Mouse (Mus musculus) left cerebral cortex, adult 9 months (tissue): ENCODE results near the gene Cenpf.
"Not testable (repeated sequence)": the region's sequence is repeated elsewhere in the genome, so short reads cannot be mapped to it uniquely, and the experiment has no call there.

Experiments used
- DNase-seq, 2 experiments: peaks; one replicate each; pipeline ENCODE4 v3.0.0; 2022; ENCODE audit warnings: low spot score in 2 of 2

Gene Cenpf

GRCm38 (mm10) chr1:189694391-189694790 is 6.5 kb upstream of the Cenpf start:
- no peak for DNase-seq

GRCm38 (mm10) chr1:189692442-189692841 is 4.6 kb upstream of the Cenpf start:
- DNase-seq: not testable (repeated sequence)

GRCm38 (mm10) chr1:189689050-189689833 is 1.4 kb upstream of the Cenpf start:
- DNase-seq: no peak

DNA sequence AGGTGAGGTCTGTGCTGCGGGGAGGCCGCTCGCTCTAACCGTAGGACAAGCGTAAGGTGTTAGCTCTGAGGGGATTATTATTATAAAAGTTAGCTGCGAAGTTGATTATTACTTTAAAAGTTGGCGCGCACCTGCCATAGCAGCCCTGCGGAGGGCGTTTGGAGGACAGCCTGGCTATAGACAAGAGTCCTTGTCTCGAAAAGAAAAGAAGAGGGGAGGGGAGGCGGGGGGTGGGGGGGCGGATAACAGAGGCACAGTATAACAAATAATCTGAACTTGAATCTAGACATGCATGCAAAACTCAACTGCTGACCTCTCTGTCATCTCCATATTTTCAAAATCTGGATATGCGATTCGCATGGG is 483 bp upstream of the Cenpf start:
- no peak for DNase-seq

DNA sequence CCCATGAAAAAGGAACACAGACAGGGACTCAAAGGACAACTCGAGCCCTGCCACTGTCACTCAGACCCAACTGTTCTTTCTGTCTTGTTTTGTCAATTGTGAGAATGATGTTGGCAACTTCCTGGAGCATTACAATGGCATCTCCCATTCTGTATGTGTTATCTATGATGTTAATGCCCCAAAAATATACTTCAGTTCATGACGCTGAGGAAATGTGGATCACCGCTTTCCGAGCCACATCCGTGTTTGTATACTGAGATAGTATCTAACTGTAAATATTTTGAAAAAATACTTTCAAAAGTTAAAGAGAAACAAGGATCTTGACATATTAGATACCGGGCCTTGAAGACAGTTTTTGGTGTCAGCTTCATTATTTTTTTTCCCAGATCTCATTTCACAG is 1.9 kb downstream of the Cenpf start:
- no peak for DNase-seq

GRCm38 (mm10) chr1:189684786-189685415 is 3.0 kb downstream of the Cenpf start:
- DNase-seq: no peak

DNA sequence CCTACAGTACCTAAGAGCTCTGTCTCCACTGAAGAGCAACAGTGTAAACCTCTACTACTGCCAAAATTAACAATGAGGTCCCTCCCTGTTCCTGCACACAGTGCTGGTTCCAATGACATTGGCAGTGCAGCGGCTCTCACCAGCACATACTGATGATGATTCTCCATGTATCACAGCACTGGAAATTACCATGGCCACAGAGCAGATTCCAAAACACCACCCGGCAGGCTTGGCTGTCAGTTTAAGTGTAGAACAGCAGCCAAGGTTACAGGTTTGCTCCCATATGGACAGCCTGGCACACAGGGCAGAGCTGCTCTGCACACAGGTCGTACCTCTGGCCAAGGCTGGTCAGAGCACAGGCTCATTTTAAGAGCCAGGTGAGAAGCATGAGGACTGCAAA is 8.3 kb downstream of the Cenpf start:
- DNase-seq: no peak

GRCm38 (mm10) chr1:189675953-189676352 is 11.9 kb downstream of the Cenpf start:
- no peak for DNase-seq

- DNase-seq: peak in 1 of 2 experiments; percentile 34
Observed at GRCm38 (mm10) chr1:189675421-189675820, 12.5 kb downstream of the Cenpf start.

GRCm38 (mm10) chr1:189665966-189666365 is 21.9 kb downstream of the Cenpf start:
- no peak for DNase-seq

- DNase-seq: no peak
Observed at GRCm38 (mm10) chr1:189664873-189665144, 23.1 kb downstream of the Cenpf start.

- DNase-seq: no peak
Observed at GRCm38 (mm10) chr1:189664061-189664872, 23.6 kb downstream of the Cenpf start.

DNA sequence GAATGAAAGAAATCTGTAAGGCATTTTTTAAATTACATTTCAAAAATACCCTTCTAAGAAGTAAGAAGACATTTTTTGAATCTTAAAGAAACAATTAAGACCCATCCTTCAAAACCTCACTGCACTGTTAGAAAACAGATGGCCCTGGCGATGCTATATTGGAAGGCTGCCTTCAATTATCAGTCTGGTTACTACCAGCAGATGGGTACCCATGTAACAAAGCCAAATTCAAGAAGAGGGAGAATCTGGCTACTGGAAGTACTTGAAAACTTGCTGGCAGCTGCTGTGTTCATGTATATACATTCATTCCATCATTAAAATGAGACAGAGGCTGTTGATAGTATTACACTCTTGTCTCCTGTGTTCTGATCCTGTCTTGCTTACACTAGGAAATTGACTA is 24.4 kb downstream of the Cenpf start:
- DNase-seq: peak in 1 of 2 experiments; percentile 42

- peak in 1 of 2 experiments; percentile 66 for DNase-seq
Observed at GRCm38 (mm10) chr1:189661856-189662255, 26.0 kb downstream of the Cenpf start.

- DNase-seq: no peak
Observed at GRCm38 (mm10) chr1:189657406-189657805, 30.5 kb downstream of the Cenpf start.

- DNase-seq: no peak
Observed at GRCm38 (mm10) chr1:189653746-189654145, 34.1 kb downstream of the Cenpf start.

DNA sequence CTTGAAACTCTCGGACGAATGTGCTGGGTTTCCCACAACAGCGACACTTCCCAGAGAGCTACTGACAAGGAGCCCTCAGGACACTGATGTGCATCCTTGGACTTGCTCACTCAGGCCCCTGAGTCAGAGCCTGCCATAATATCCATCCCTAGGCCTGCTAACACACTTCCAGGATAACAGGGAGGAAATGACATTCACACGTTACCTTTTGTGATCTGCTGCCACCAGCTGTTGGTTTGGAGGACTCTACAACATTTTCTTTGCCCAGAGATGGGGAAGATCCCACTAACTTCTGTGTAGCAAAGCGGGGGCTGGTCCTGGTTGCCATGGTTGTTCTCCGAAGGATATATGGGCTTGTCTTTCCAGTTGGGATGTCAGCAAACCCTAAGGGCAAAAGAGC is 41.3 kb downstream of the Cenpf start:
- no peak for DNase-seq

GRCm38 (mm10) chr1:189645371-189645770 is 42.5 kb downstream of the Cenpf start:
- no peak for DNase-seq

- no peak for DNase-seq
Observed at GRCm38 (mm10) chr1:189644700-189645345, 43.1 kb downstream of the Cenpf start.

GRCm38 (mm10) chr1:189639581-189639980 is 48.3 kb downstream of the Cenpf start:
- no peak for DNase-seq

DNA sequence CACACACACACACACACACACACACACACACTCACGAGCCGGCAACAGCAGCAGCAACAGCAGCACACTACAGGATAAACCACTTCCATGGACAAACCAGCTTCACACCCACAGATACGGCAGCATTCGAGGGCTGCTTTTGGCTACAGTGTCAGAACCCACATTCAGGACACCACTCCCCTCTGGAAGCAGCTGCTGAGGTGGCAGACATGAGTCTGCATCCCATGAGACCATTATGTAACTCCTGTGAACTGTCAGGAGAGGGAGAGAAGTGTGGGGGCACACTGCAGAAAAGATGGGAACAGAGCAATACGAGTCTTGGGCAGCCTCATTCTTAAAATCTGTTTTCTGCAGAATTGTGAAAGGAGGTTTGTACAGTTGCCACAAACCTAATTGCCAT is 54.1 kb downstream of the Cenpf start:
- peak; percentile 19 to 23 for DNase-seq
